Mouse (Mus musculus) frontal cortex, adult 2 months (tissue): ENCODE data around the gene Fnip1. TPM values are rescaled to one million over a fixed set of nuclear protein-coding genes. Genes with fewer than 3 reads are reported as not detected.
"Not testable (repeated sequence)": the region's sequence is repeated elsewhere in the genome, so short reads cannot be mapped to it uniquely, and the experiment has no call there.

Source experiments
- DNase-seq, 2 experiments: peaks; one replicate each; pipeline ENCODE4 v3.0.0; 2022; ENCODE audit warnings: low spot score in 1 of 2; ENCODE audit errors: extremely low spot score in 1 of 2
- polyA plus RNA-seq: library from polyadenylated mRNA; depleted of rRNA; stranded (reverse); fragments of >200 nt; gene quantifications from 2 replicates; pipeline ENCODE4 v1.2.3, GENCODE M21; 2012; rRNA removed

Gene Fnip1
- polyA plus RNA-seq = 15.4 and 19.0 TPM in 2 replicates

DNA sequence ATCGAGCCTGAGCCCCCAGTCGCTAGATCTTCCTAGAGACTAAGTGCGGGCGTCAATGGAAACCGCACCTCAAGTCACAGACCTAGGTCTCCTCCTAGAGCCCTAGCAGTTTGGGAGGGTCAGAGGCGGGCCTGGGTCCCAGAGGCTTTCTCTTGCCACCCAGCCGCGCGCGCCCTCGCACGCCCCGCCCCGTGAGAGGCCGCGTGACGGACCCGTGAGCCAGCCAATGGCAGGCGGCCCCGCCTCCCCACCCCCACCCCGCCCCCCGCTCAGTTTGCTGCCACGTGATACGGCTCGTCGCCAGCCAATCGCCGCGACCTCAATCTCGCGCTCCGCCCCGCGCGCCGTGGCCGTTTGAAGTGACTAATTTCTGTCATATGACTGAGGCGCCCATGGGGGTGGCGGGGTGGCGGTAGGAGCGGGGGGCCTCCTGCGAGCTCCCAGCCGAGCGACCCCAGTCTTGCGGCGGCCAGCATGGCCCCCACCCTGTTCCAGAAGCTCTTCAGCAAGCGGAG lies at the start of gene Fnip1:
Fnip1 (plus strand) TSS at position 377 of the 515 bp plus-strand sequence.
- DNase-seq = peak; percentile 87 to 96

DNA sequence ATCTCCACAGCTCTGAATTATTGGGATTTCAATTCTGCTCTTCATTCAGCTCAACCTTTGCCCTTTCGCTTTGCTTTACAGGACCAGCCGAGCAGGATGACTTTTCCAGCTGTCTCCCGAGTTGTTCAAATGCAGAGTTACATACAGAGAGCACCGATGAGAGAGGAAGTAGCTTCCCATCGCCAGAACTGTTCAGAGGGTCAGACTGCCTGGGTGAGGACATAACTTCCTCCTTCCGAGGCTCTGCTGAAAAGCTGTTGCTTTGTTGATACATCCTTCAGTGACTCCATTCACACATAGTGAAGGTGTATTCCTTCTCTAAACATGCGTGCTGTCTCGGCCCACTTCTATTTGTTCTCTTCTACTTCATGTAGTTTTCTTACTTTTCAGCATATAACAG lies 47.6 kb upstream of the Fnip1 start:
- DNase-seq = no peak

DNA sequence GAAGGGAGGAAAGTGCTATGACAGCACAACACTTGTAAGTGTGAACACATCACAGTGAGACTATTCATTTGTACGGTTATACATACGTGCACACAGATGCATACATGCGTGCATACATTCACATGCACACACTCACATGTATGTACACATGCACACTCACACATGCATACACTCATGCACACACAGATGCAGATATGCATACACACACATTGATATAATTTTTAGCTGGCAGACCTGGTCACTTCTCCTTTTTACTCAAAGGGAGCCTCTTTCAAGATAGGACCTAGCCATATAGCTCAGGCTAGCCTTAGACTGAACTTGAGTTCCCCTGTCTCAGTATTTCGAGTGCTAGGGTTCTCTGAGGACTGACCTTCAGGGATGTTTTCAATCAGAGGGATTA lies 46.7 kb upstream of the Fnip1 start:
- no peak for DNase-seq

DNA sequence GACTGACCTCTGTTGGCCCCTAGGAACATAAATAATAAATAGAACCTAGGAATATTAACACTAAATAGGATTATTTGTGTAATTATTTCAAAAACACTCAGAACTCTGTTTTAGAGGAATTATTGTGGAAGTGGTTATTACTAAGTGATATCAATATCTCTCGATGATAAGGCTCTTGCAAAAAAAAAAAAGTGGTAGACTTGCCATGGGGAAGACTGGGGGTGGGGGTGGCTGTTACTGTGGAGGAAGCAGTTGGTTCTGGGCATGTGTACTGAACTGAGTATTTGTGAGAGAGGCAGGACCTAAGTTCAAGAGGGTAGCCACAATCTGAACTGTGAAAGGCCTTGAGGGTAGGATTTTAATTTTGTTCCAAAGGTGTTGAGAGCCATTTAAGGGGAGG lies 41.3 kb upstream of the Fnip1 start:
- DNase-seq = no peak

DNA sequence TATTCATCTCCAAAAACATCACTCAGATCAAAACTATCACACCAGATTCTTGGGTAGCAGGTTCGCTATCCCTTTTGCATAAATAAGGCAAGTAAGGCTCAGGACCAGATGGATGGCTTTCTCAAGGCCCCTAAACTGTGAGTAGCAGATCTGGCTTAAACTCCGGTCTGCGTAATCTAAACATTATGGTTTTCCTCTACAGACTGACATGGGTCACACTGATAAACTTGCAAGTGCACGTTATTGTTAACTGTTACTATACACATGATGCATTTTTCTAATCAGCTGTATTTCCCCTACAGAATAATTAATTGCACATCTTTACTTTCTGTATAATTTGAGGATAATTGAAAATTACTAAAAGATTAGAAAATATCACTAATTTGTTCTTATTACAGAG lies 39.9 kb upstream of the Fnip1 start:
- no peak for DNase-seq

DNA sequence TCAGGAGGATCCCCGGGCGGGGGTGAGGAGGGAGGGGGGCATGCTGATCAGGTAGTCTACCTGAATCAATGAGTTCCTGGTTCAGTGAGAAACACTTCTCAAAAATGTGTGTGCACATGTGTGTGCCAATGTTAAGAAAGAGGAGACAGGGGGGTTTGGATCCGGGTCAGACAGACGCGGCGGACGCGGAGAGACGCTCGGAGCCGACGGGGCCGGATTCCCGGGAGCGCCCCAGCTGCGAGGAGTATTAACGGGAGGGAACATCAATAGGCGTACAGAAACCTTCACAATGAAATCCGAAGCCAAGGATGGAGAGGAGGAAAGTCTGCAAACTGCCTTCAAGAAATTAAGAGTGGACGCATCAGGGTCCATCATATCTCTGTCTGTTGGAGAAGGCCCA lies 37.2 kb upstream of the Fnip1 start:
- DNase-seq = not testable (repeated sequence)

DNA sequence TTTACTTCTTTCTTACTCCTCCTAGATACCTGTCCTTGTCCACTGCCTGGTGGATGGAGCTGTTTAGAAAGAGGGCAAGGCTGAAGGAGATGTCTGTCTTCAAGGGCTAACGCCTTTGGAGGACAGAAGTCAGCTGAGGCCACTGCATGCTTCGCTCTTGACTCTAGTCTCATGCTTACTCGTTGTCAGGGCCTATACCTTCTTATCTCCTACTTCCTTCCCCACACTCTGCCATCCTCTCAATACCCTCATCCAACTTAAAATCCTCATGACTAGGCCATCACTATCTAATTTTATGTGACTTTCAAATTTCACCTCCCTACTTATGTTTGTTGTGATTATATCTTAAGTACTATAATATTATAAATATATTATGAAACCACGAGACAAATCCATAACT lies 33.1 kb upstream of the Fnip1 start:
- DNase-seq = no peak

DNA sequence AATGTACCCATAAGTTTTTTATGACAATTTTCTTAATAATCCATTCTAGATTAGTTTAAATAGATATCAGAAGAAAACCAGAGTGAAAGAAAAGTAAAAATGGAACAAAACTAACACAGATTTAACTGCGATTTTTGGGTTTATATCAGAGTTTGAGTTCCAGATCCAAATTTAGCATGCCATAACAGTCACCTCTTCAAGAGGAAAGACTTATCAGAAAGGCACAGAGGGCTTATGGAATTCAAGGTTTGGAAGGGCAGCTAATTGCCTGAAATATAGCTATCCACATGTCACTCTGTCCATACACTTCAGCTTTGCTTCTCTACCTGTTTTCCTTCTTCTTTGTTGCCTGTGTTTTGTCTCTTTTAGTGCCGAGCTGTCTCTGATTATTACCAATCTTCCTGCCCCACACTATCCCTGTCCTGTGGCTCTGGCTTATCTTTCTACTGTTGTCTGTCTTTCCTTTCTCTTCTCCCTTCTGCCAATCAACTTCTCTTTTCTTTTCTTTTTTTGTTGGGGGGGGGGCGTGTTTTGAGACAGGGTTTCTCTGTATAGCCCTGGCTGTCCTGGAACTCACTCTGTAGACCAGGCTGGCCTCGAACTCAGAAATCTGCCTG lies 31.0 kb upstream of the Fnip1 start:
- no peak for DNase-seq

DNA sequence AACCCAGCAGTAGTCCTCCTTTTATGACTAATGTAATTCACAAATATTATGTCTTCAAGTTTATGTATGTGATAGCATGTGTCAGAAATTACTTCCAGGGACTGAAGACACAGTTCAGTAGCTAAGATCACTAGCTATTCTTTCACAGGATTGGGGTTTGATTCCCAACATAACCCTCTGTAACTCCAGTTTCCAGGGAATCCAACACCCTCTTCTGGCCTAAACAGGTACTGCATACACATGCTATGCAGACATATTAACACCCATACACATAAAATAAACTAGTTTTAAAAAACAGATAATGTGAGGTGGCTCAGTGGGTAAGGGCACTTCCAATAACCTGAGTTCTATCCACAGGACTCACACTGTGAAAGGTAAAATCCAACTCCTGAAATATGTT lies 27.4 kb upstream of the Fnip1 start:
- no peak for DNase-seq

DNA sequence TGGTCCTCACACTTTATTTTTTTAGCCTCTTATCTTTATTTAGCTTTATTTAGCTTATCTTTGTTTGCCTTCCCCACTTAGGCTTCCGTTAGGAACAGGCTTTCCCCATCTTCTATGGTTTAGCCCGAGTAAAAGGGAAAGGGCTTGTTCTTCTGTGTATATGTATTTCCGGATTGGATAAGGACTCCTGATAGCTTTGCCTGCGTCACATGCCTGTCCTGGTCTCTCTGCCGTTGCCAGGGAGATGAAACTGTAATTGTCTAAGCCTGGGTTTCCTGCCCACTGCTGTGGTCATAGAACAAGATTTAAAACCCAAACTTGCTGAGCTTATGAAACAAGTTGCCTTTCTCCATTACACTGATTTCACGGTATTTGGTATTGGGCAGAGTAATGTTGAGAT lies 25.0 kb upstream of the Fnip1 start:
- peak in 1 of 2 experiments; percentile 26 for DNase-seq

DNA sequence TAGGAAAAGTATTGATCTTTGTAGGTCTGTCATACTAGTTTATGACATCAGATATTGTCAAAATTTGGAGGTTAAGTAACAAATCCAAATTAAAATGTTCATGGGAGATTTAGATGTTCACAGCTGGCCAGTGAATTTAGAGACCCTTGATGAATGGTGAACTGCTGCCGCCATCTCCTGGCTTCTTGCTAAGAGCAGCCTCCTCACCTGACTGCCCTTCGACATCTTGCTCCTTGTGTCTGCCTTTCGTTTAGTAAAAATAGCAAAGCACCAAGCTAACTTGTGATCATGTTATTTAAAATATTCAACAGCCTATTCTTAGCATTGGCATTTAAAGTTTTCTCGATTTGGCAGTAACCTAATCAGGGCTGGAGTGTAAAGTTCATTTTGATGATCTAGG lies 15.0 kb upstream of the Fnip1 start:
- DNase-seq = no peak

DNA sequence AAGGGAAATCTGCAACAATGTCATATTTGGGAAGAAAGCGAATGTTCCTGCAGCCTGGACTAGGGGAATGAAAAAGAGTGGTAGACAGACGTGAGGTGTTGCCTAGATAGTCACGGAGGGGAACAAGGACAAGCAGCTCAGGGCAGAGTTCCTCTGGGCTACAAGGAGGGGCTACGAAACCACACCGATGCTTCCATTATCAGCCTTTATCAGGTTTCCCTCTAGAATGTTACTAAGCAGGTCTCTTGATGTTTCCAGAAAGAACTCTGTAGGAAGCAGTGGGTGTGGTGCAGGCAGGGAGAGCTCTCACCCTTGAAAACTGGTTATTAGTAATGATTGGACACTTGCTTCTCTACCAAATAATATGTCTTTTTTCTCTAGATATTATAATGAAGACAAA lies 11.7 kb upstream of the Fnip1 start:
- DNase-seq = no peak

DNA sequence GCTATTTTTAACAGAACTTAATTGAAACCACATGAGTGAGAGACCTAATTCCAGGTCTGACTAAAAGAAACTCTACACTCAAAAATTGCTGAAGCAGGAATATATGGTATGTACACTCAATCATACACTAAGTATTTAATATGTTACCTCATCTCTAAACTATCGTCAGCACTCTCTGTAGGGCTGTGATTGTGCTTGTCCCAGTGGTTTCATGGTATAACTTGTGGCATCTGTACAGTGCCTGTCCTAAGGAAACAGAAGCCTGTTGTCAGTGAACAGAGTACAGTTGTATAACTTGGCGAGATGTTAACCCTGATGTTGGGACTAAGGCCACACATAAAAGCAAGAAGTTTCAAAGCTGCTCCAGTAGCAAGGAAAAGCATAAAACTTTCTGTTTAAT lies 10.9 kb upstream of the Fnip1 start:
- no peak for DNase-seq

DNA sequence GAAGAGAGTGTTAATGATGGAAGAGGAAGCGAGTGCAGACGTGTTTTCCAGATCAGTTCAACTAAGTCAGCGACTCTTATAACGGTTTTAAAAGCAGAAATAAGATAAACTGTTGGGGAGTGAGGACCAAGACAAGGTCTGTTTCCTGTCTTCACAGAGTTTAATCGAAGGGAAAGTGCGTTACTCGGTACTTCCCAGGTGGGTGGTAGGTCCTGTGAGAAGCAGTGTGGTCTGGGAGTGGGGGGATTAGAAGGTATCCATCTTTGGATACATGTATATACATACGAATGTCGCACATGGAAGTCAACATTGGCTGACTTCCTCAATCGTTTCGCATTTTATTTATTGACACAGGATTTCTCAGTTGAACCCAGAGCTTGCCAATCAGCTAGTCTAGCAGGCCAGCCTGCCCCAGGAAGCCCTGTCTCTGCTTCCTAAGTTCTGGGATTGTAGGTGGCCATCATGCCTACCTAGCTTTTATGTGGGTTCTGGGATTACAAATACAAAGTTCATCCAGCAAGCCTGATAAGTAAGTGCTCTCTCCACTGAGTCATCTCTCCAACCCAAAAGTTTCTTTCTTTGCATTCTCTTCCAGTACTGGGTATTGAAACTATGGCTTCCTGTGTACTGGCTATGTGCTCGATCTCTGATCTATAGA lies 10.2 kb upstream of the Fnip1 start:
- DNase-seq = no peak

DNA sequence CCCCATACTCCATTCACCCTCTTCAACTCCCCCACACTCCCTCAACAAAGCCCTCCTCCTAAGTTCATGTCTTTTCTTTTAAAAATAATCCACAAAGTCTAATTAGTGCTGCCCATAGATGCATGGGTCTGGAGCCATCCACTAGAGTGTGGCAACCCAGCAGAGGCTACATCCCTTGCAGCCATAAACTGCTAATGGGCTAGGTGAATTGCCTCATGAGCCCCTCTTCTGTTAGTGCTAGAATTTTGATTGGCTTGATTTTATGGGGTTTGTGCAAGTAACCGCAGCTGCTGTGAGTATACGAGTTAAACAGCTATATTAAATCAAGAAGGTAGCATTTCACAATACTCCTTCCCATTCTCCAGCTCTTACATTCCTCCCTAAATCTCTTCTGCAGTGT lies 8.8 kb upstream of the Fnip1 start:
- no peak for DNase-seq

DNA sequence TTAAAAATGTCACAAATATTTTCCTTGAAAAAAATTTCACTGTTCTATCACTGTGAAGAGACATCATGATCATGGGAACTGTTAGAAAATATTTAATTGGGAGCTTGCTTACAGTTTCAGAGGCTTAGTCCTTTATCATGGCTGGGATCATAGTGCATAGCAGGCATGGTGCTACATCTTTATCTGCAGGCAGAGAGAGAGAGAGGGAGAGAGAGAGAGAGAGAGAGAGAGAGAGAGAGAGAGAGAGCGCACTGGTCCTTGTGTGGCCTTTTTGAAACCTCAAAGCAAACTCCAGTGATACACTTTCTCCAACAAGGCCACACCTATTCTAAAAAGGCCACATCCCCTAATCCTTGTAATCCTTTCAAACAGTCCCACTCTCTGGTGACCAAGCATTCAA lies 2.2 kb upstream of the Fnip1 start:
- DNase-seq = no peak

DNA sequence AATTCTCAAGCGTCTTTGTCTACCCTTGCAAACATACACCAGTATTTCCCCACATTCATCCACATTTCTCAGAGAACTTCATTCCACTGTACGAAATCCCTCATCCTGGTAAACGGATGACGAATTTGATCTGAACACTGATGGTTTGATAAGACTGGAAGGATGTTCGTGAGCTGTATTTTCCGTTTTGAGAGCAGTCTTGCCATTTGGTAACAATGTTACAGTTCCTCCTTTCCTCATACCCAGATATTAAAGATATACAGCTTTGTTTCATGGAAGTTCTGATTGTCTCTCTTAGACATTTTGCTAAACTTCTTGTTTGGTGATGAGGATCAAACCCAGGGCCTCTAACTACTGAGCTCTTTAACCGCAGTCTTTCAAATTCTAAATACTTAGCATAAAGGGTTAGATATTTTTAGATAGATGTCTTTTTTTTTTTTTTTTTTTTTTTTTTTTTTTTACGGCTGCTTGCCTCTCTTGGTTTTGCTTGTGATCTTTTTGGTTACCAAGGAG lies 633 bp upstream of the Fnip1 start:
- DNase-seq = no peak

DNA sequence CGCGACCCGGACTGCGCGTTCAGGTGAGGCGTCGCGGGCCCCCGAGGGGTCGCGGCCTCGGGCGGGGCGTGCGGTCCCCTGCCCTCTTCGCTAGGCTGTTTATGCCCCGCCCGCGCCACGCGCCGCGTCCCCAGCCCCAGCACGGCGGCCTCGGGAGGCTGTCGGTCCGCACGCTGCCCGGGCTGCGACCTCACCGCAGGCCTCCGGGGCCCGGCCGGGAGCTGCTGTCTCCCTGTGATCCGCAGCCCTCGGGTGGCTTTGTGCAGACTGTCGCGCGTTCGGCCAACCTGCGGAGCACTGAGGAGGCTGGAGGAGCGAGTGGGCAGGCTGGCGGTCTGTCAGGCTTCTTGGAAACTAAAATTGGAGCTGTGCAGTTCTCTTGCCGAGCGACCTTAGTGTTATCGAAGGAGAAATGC lies 375 bp downstream of the Fnip1 start:
- peak in 1 of 2 experiments; percentile 43 for DNase-seq

DNA sequence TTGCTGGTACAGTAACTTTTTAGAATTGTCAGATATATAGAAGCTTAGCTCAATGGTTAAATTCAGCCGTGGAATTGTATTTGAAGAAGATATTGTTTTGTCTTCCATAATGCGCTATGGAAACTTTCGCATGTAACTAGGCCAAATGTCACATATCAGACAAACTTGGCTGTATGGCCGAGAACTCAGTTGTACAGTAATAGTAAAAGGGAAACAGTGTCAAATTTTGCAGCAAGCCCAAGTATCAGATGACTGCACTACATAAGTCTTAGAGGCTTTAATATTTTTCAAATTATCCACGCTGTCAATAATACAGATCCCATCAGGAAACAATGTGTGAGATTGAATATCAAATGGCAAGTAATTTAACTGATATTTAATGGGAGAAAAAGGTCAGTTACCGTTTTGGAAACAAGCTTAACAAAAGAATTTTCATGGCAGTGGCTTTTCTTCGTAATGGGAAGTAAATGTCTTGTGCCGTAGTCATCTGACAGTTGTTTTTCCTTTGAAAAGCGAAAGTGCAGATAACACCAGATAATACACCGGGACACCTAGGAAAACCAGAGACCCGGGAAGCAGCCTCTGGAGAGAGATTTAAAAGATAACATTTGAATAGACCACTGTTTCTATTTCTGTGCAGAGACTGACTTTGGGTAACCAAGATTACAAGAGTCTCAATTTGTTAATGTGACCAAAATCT lies 1.1 kb downstream of the Fnip1 start:
- no peak for DNase-seq

DNA sequence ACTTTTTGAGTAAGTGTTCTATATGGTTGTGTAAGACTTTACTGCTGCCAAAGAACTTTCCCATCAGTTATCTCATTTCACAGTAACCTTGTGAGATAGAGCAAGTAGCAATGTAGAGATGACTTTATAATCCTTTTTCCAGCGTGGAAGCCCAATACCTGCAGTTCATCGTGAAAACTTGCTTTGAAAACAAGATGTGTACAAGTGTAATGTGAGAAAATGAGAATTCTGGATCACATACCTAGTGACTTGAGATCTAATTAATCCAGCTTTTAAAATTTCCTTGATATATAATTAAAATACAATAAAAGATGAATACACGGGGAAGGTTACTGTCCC lies 1.7 kb downstream of the Fnip1 start:
- no peak for DNase-seq

DNA sequence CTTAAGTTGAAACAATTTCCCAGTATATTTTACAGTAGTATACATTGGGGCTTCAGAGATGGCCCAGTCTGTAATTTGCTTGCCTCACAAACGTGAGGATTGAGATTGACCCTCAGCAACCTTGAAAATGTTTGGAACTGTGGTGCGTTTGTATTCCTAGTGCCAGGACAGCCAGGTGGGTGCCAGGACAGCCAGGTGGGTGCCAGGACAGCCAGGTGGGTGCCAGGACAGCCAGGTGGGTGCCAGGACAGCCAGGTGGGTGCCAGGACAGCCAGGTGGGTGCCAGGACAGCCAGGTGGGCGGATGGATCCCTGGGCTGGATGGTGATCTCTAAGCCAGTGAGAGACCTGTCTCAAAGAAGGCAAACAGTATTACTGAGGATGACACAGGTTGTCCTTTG lies 12.8 kb downstream of the Fnip1 start:
- DNase-seq = not testable (repeated sequence)

DNA sequence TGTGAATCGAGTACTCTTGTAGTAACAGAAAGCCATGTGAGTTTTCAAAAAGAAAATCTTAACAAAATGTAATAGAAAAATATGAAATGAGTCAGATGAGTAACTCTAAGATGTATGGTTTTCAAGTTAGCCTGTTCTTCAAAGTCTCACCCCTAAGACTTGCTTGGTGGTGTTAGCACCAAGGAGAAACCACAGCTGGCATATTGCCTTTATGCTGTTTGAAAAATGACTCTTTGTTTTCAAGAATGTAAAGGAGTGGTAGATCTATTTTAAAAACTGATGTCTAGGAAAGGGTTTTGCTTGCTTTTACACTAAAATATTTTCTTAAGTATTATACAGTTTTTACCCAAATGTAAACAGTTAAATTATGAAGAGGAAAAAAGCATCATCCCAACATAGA lies 16.5 kb downstream of the Fnip1 start:
- no peak for DNase-seq
